Mouse (Mus musculus) kidney, embryonic 15.5 days (tissue): ENCODE measurements around the gene Trpv4. TPM values are rescaled to one million over a fixed set of nuclear protein-coding genes. Genes with fewer than 3 reads are reported as not detected.

Experiments
- ATAC-seq: fragments of 200-750 bp; cut with Nextera tagmentation; replicated peaks from 2 replicates; pipeline ENCODE4 v1.8.0; 2017; ENCODE audit warnings: moderate TSS enrichment; ENCODE audit not compliant: low FRiP score
- H3K27ac ChIP-seq: fragments of 300-500 bp; sonication (generic); 2 replicates; pipeline ENCODE4 v1.5.1; 2015; ENCODE audit warnings: mild to moderate bottlenecking, inconsistent platforms
- H3K27me3 ChIP-seq: fragments of 300-500 bp; sonication (generic); 2 replicates; pipeline ENCODE4 v1.6.1; 2015; ENCODE audit warnings: inconsistent platforms
- H3K36me3 ChIP-seq: fragments of 300-500 bp; sonication (generic); 2 replicates; pipeline ENCODE4 v1.6.1; 2015; ENCODE audit warnings: inconsistent platforms
- H3K4me1 ChIP-seq: fragments of 300-500 bp; sonication (generic); 2 replicates; pipeline ENCODE4 v1.6.1; 2015; ENCODE audit warnings: inconsistent platforms
- H3K4me2 ChIP-seq: fragments of 300-500 bp; sonication (generic); 2 replicates; pipeline ENCODE4 v1.6.1; 2015; ENCODE audit warnings: moderate library complexity, mild to moderate bottlenecking, inconsistent platforms
- H3K4me3 ChIP-seq: fragments of 300-500 bp; sonication (generic); replicated peaks from 2 replicates; pipeline ENCODE4 v1.5.1; 2015; ENCODE audit warnings: mild to moderate bottlenecking, inconsistent platforms
- H3K9ac ChIP-seq: fragments of 300-500 bp; sonication (generic); 2 replicates; pipeline ENCODE4 v1.6.1; 2015; ENCODE audit warnings: mild to moderate bottlenecking, inconsistent platforms
- H3K9me3 ChIP-seq: fragments of 300-500 bp; sonication (generic); replicated peaks from 2 replicates; pipeline ENCODE4 v1.6.1; 2016; ENCODE audit warnings: inconsistent platforms
- WGBS: fragments of 180-500 bp; shearing (Covaris S2); methylation state at CpG from one replicate; pipeline ENCODE4 v1.1.7; 2015; ENCODE audit warnings: mixed read lengths; 5-methylcytosine and 5-hydroxymethylcytosine counted together
- polyA plus RNA-seq: library from polyadenylated mRNA; unstranded; fragments of >200 nt; fragmentation: Nextera tagmentation; extraction: Ambion mirVana; gene quantifications from 2 replicates; pipeline ENCODE4 v1.2.1, GENCODE M21; 2015

Gene Trpv4
- polyA plus RNA-seq, 1 experiment from 2014 or later, result 23.4 TPM

DNA sequence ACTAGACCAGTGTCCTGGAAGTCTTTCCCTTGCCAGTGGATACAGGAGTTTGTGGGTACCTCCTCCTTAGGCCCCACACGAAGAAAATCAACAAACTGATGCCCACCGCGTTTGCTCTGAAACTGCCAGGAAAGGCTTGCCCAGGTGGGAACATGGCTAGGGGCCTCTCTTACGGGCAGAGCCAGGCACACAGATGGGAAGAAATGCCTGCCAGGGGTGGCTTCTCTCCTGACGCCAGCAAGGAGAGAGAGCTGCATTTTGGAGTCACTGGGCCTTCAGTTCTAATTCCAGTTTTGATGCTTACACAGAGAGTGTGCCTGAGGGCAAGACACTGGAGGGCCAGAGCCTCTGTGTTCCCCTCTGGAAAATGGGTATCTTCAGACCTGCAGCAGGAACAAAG, 12.3 kb downstream of the Trpv4 start:
- no peaks in the 10 kb centered on the region for H3K9me3 ChIP-seq
- peaks cover 51% of the 10 kb centered on the region for H3K4me1 ChIP-seq
- no peak overlapping the region for H3K9ac ChIP-seq
- no peak overlapping the region for H3K27ac ChIP-seq
- 90% methylated on average over 5 of the region's 5 CpGs for WGBS
- H3K4me2 ChIP-seq, result no peak overlapping the region
- no peaks in the 10 kb centered on the region for H3K36me3 ChIP-seq
- H3K4me3 ChIP-seq, result no peak overlapping the region
- H3K27me3 ChIP-seq, result 0 out of 2 replicates have a peak, but pooled peaks cover 5% of the 10 kb centered on the region
- no peak for ATAC-seq

- Histone ChIP-seq H3K9ac (no peak overlapping the region), H3K4me3 (no peak overlapping the region), H3K4me1 (peaks cover 45% of the 10 kb centered on the region), H3K9me3 (no peaks in the 10 kb centered on the region), H3K27ac (no peak overlapping the region), H3K4me2 (no peak overlapping the region), H3K36me3 (no peaks in the 10 kb centered on the region), H3K27me3 (0 out of 2 replicates have a peak, but pooled peaks cover 5% of the 10 kb centered on the region)
- WGBS, result 38% methylated on average over 6 of the region's 6 CpGs
- ATAC-seq, result no peak
These were observed 13.3 kb downstream of the Trpv4 start for GRCm38 (mm10) chr5:114644918-114645317.

DNA sequence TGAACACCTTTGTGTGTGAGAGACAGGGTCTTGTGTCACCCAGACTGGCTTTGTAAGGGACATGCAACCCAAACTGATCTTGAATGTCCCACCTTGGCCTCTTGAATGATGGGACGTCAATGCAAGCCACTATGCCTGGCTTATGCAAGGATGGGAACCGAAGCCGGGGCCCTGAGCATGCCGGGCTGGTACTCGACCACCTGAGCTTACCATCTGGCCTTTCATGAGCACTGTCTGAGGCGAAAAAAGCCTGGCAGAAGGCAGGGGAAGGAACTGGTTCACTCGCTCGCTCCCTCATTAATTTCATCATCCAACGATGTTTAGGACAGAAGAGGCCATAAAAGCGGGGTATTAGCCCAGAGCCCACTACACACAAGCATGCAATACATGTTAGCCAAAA, 17.4 kb downstream of the Trpv4 start:
- Histone ChIP-seq H3K27ac (no peak overlapping the region), H3K9ac (no peak overlapping the region), H3K27me3 (peaks cover 20% of the 10 kb centered on the region), H3K4me3 (no peak overlapping the region), H3K36me3 (no peaks in the 10 kb centered on the region), H3K4me2 (no peak overlapping the region), H3K9me3 (no peaks in the 10 kb centered on the region), H3K4me1 (peaks cover 21% of the 10 kb centered on the region)
- WGBS, result 77% methylated on average over 10 of the region's 10 CpGs
- ATAC-seq, result no peak

- H3K4me3 ChIP-seq, result peak overlapping the region; percentile 24; the same call in 1 of the 2 replicates
- no peaks in the 10 kb centered on the region; the same call in 1 of the 2 replicates for H3K36me3 ChIP-seq
- peak overlapping the region; percentile 54 for H3K4me2 ChIP-seq
- H3K27me3 ChIP-seq, result peaks cover 20% of the 10 kb centered on the region
- no peaks in the 10 kb centered on the region for H3K9me3 ChIP-seq
- H3K27ac ChIP-seq, result no peak overlapping the region
- WGBS, result 16% methylated on average over 7 of the region's 7 CpGs
- ATAC-seq, result peak; percentile 62
- 0 out of 2 replicates have a peak overlapping the region, but pooled peaks have one; percentile 17 for H3K9ac ChIP-seq
- H3K4me1 ChIP-seq, result peaks cover 16% of the 10 kb centered on the region
These were observed 18.6 kb downstream of the Trpv4 start for GRCm38 (mm10) chr5:114639645-114639957.

GRCm38 (mm10) chr5:114638769-114639644, 19.2 kb downstream of the Trpv4 start:
- Histone ChIP-seq H3K9ac (0 out of 2 replicates have a peak overlapping the region, but pooled peaks have one; percentile 17), H3K27ac (no peak overlapping the region), H3K4me3 (peak overlapping the region; percentile 24; the same call in 1 of the 2 replicates), H3K4me1 (peaks cover 16% of the 10 kb centered on the region), H3K27me3 (peaks cover 17% of the 10 kb centered on the region), H3K36me3 (peaks cover 4% of the 10 kb centered on the region; the same call in 1 of the 2 replicates), H3K4me2 (peak overlapping the region; percentile 54), H3K9me3 (no peaks in the 10 kb centered on the region)
- ATAC-seq, result peak; percentile 80
- WGBS, result 12% methylated on average over 22 of the region's 22 CpGs

DNA sequence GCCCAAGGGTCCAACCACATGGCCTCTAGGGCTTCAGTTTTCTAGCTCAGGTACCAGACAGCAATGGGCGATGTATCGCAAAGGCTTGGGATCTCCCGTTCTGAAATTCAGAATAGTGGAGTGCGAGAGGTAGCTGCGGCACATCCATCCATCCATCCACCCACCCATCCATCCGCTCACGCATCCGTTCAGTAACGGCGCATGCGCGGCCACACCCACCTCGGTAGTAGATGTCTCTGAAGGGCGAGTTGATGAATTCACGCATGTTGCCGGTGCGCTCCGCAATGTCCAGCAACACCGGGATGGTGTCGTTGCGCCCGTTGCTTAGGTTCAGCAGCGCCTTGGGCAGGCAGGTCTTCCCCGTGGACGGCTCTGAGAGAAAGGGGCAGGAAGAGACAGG, 22.1 kb downstream of the Trpv4 start:
- H3K27me3 ChIP-seq, result peaks cover 17% of the 10 kb centered on the region
- 83% methylated on average over 25 of the region's 25 CpGs for WGBS
- ATAC-seq, result no peak

GRCm38 (mm10) chr5:114631336-114631735, 26.9 kb downstream of the Trpv4 start:
- H3K27me3 ChIP-seq, result no peaks in the 10 kb centered on the region
- H3K36me3 ChIP-seq, result peaks cover 38% of the 10 kb centered on the region
- H3K4me1 ChIP-seq, result no peaks in the 10 kb centered on the region
- ATAC-seq, result no peak
- no peaks in the 10 kb centered on the region for H3K9me3 ChIP-seq
- H3K27ac ChIP-seq, result no peak overlapping the region
- no peak overlapping the region for H3K4me2 ChIP-seq
- no peak overlapping the region for H3K4me3 ChIP-seq
- no peak overlapping the region for H3K9ac ChIP-seq
- 53% methylated on average over 2 of the region's 2 CpGs for WGBS

More for the DNA sequence above, 22.1 kb downstream of the Trpv4 start:
- Histone ChIP-seq H3K9me3 (no peaks in the 10 kb centered on the region), H3K4me2 (no peak overlapping the region), H3K36me3 (peaks cover 14% of the 10 kb centered on the region), H3K27ac (no peak overlapping the region), H3K4me1 (peaks cover 14% of the 10 kb centered on the region), H3K9ac (no peak overlapping the region), H3K4me3 (no peak overlapping the region)

- Histone ChIP-seq H3K9ac (no peak overlapping the region), H3K27me3 (0 out of 2 replicates have a peak, but pooled peaks cover 2% of the 10 kb centered on the region), H3K4me3 (no peak overlapping the region), H3K4me1 (no peaks in the 10 kb centered on the region), H3K9me3 (no peaks in the 10 kb centered on the region), H3K36me3 (peaks cover 23% of the 10 kb centered on the region), H3K4me2 (no peak overlapping the region), H3K27ac (no peak overlapping the region)
- ATAC-seq, result no peak
- WGBS, result 11% methylated on average over 3 of the region's 3 CpGs
These were observed 32.6 kb downstream of the Trpv4 start for GRCm38 (mm10) chr5:114625590-114625989.

- Histone ChIP-seq H3K27ac (no peak overlapping the region), H3K9ac (no peak overlapping the region), H3K27me3 (0 out of 2 replicates have a peak, but pooled peaks cover 2% of the 10 kb centered on the region), H3K4me3 (no peak overlapping the region), H3K4me1 (no peaks in the 10 kb centered on the region), H3K4me2 (no peak overlapping the region), H3K36me3 (no peaks in the 10 kb centered on the region), H3K9me3 (no peaks in the 10 kb centered on the region)
- 43% methylated on average over 6 of the region's 6 CpGs for WGBS
- no peak for ATAC-seq
These were observed 37.9 kb downstream of the Trpv4 start for GRCm38 (mm10) chr5:114620305-114620704.

DNA sequence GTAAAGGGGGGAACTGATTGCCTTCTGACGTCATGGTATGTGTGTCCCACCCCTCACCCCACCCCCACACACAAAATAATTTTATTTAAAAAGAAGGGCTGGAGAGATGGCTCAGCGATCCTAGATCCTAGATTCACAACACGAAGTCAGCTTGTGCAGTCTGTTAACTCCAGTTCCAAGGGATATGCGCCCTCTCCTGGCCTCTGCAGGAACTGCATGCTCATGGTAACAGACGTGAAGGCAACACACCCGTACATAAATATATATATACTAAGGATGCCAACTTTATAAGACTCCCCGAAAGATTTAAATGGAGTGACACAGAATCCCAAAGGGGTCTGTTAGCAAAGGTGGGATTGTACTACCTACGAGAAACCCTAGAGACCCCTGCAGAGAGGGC, 39.4 kb downstream of the Trpv4 start:
- H3K36me3 ChIP-seq, result no peaks in the 10 kb centered on the region
- 28% methylated on average over 8 of the region's 8 CpGs for WGBS
- H3K27me3 ChIP-seq, result no peaks in the 10 kb centered on the region
- H3K4me1 ChIP-seq, result no peaks in the 10 kb centered on the region
- H3K9ac ChIP-seq, result no peak overlapping the region
- no peak for ATAC-seq
- H3K4me3 ChIP-seq, result no peak overlapping the region
- H3K4me2 ChIP-seq, result no peak overlapping the region
- no peak overlapping the region for H3K27ac ChIP-seq
- H3K9me3 ChIP-seq, result no peaks in the 10 kb centered on the region

DNA sequence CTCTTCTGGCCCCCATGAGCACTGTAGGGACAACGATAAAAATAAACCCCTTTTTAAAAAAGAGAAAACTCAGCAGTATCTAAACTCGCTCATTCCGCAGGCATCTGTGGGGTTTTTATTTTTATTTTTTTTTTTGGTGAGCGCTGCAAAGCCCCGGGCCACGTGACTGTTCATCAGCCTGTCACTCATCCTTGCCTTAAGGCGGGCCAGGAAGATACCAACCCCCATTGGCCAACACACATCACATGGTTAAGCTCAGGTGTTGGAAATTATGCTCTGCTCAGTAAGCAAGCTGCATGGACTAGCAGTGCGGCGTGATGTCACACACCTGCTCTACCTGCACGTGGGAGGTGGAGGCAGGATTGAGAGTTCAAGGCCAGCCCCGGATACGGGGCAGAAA, 40.4 kb downstream of the Trpv4 start:
- Histone ChIP-seq H3K9ac (no peak overlapping the region), H3K9me3 (no peaks in the 10 kb centered on the region), H3K4me3 (no peak overlapping the region), H3K4me2 (no peak overlapping the region), H3K27me3 (no peaks in the 10 kb centered on the region), H3K4me1 (0 out of 2 replicates have a peak, but pooled peaks cover under 1% of the 10 kb centered on the region), H3K36me3 (no peaks in the 10 kb centered on the region), H3K27ac (no peak overlapping the region)
- 77% methylated on average over 12 of the region's 12 CpGs for WGBS
- no peak for ATAC-seq

GRCm38 (mm10) chr5:114616336-114617061, 41.7 kb downstream of the Trpv4 start:
- Histone ChIP-seq H3K4me1 (peaks cover 9% of the 10 kb centered on the region; the same call in 1 of the 2 replicates), H3K27ac (no peak overlapping the region), H3K9me3 (no peaks in the 10 kb centered on the region), H3K4me2 (no peak overlapping the region), H3K27me3 (no peaks in the 10 kb centered on the region), H3K9ac (no peak overlapping the region), H3K4me3 (no peak overlapping the region), H3K36me3 (peaks cover 7% of the 10 kb centered on the region)
- ATAC-seq, result no peak
- WGBS, result 83% methylated on average over 11 of the region's 11 CpGs
